Mouse (Mus musculus): ENCODE data around the gene Lysmd4.

- TF ChIP-seq TAL1 (IDR thresholded peaks at IDR 0.05; ENCODE audit: low read length) (no peak), GATA1 (IDR thresholded peaks at IDR 0.05; ENCODE audit: low read length) (no peak)
Observed at GRCm38 (mm10) chr7:67283581-67283980, 61.2 kb downstream of the Lysmd4 start.
